Mouse (Mus musculus) bone marrow macrophage, adult 2 months (primary cell): ENCODE results near the gene Cnst. TPM values are rescaled to one million over a fixed set of nuclear protein-coding genes. Genes with fewer than 3 reads are reported as not detected.

Experiments used
- H3K27ac ChIP-seq: 2 replicates; pipeline ENCODE4 v1.5.1; 2012; ENCODE audit warnings: low read depth, low read length; ENCODE audit not compliant: insufficient read depth
- H3K4me1 ChIP-seq: 2 replicates; pipeline ENCODE4 v1.6.1; 2012; ENCODE audit warnings: low read length; ENCODE audit not compliant: control insufficient read depth, insufficient read depth
- H3K4me3 ChIP-seq: 2 replicates; pipeline ENCODE4 v1.5.1; 2012; ENCODE audit warnings: mild to moderate bottlenecking, low read length, moderate library complexity; ENCODE audit not compliant: insufficient read depth
- CTCF ChIP-seq: IDR thresholded peaks from 2 replicates; pipeline ENCODE4 v1.5.1; 2012; ENCODE audit warnings: low read depth, mild to moderate bottlenecking, low read length, moderate library complexity
- POLR2A ChIP-seq: IDR thresholded peaks from 2 replicates; pipeline ENCODE4 v1.6.1; 2012; ENCODE audit warnings: mild to moderate bottlenecking, low read depth, low read length, borderline replicate concordance
- polyA plus RNA-seq: library from polyadenylated mRNA; stranded (reverse); fragments of >200 nt; gene quantifications from 2 replicates; pipeline ENCODE4 v1.2.4, GENCODE M21; 2012; ENCODE audit not compliant: missing spikeins, insufficient read depth, insufficient read length

Cnst gene
- polyA plus RNA-seq, 1 experiment, result 11.9 TPM

- Histone ChIP-seq H3K27ac (no peak overlapping the region), H3K4me3 (no peak overlapping the region), H3K4me1 (peaks cover 12% of the 10 kb centered on the region)
- TF ChIP-seq POLR2A (no peak), CTCF (no peak)
Observed at GRCm38 (mm10) chr1:179591639-179592038, 45.5 kb downstream of the Cnst start.

DNA sequence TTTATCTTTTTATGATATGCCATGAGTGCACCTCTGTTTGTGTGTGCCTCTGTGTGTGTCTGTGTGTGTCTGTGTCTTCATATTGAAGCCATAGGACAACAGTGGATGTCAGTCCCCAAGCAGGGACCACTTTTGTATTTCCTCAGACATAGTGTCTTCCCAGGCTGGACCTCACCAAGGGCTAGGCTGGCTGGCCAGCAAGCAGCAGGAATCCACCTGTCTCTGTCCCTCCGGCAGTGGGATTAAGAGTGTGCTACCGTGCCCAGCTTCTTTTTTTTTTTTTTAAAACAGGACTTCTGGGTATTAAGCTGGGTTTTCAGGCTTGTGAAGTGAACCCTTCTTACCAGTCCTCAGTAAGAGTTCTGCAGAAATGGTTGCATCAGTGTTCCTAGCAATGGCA, 46.0 kb downstream of the Cnst start:
- Histone ChIP-seq H3K4me1 (peaks cover 6% of the 10 kb centered on the region; the same call in 1 of the 2 replicates), H3K27ac (no peak overlapping the region), H3K4me3 (no peak overlapping the region)
- no peak for TF ChIP-seq POLR2A
- no peak for TF ChIP-seq CTCF

GRCm38 (mm10) chr1:179592972-179593371, 46.8 kb downstream of the Cnst start:
- Histone ChIP-seq H3K4me3 (no peak overlapping the region), H3K4me1 (peaks cover 4% of the 10 kb centered on the region; the same call in 1 of the 2 replicates), H3K27ac (no peak overlapping the region)
- TF ChIP-seq POLR2A (no peak), CTCF (no peak; the same call in 1 of the 2 replicates)

- H3K4me1 ChIP-seq, result no peaks in the 10 kb centered on the region
- TF ChIP-seq CTCF (no peak), POLR2A (no peak)
- no peak overlapping the region for H3K4me3 ChIP-seq
- no peak overlapping the region for H3K27ac ChIP-seq
Observed at GRCm38 (mm10) chr1:179598386-179598785, 52.2 kb downstream of the Cnst start.

DNA sequence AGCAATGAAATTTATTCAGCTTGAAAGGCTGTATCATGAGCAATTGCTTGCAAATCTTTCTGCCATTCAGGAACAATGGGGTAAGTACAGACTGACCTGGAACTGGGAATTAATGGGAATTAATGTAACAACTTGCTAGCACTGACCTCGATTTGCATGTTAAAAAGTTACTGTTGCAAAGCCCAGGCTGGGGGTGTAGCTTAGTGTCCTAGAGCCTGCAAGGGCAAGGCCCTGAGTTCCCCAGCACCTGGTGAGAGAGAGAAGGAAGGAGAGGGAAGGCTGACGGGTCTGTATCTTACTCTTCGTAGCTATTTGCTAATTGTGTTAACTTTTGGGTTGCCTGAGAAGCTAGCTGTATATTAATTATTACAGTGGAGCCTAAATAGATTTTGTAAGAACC, 58.4 kb downstream of the Cnst start:
- H3K4me1 ChIP-seq, result no peaks in the 10 kb centered on the region
- H3K4me3 ChIP-seq, result no peak overlapping the region
- TF ChIP-seq CTCF (no peak), POLR2A (no peak)

DNA sequence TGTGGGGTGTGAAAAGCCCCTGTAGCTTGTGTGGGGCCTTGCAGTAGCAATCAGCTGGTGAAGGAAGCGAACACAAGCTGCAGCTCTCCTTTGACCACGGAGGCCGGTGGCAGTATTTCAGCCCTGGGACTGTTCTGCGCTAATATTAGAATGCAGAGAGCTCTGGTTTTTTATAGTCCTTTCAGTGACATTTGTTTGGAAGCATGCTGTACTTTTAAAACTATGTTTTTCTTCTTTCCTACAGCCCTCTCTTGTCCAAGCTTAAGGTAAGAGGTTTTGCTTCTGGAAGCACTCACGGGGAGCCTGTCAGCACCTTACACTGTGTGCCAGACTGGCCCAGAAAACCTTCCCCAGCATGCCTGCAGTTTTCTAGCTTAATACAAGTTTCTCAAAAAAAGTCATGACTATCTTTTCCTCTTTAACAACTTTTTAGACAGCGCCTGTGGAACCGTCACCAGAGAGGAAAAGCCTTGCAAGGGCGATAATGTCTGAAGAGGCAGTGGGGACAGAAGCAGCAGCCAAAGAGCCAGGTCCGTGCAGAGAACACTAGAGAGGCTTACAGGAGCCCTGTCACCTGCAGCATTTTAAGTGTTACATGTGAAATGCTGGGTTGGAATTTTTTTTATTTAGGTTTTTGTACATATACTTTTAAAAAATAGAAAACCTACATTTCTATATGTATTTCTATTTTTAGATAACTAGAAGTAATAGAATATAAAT, 60.0 kb downstream of the Cnst start:
- TF ChIP-seq POLR2A, result no peak
- Histone ChIP-seq H3K27ac (no peak overlapping the region), H3K4me1 (no peaks in the 10 kb centered on the region), H3K4me3 (no peak overlapping the region)

More for the DNA sequence above, 58.4 kb downstream of the Cnst start:
- H3K27ac ChIP-seq, result no peak overlapping the region

DNA sequence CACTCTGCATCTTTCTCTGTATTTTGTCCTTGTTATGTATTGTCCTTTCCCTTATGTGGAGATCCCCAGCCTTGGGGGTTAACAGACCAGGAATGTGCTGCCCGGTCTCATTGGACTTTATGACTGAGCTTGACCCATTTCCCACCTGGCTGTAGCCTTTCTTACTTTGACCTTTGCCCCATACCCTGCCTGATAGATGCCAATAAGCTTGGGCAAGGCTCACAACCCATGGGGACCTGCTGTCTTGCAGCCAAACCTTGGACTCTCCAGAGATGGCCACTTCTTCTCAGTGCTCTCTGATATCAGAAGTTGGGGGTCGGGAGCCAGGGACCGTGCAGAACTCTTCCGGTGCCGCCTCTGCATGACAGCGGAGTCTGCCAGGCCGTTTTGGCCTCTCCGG, 62.4 kb downstream of the Cnst start:
- no peaks in the 10 kb centered on the region for H3K4me1 ChIP-seq
- TF ChIP-seq POLR2A (no peak), CTCF (no peak)
- no peak overlapping the region for H3K27ac ChIP-seq
- no peak overlapping the region for H3K4me3 ChIP-seq

DNA sequence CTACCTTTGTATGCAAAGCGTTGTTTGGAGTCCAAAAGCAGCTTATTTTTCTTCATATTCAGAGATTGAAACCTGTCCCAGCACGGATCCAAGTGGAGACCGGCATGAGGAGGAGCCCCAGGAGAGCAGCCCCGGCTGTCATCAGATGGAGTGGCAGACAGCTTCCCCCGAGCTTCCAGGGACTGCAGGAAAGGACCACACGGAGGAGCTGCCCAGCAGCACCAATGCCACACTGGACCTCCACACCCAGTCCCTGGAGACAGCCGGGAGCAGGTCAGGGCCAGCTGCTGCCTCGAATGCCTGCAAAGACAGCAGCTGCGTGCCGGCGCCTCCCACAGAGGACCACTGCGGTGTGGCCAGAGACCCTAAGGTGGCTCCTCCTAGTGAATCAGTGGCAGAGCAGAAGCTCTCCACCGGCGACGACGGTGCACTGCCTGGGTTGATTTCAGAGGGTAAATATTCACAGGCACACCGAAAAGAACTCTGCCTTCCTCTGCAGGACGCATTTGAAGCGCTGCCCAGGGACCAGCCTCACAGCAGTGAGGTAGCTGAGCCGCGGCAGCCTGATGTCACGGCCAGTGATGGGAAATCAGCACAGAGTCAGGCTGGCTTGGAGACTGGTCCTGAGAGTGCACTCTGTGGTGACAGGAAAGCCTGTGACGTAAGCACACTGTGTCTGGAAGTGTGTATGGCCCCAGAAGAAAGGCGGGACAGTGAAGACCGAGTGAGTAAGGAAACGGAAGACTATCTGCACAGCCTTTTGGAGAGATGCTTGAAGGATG, 63.7 kb downstream of the Cnst start:
- Histone ChIP-seq H3K27ac (no peak overlapping the region), H3K4me3 (no peak overlapping the region), H3K4me1 (no peaks in the 10 kb centered on the region)
- TF ChIP-seq CTCF, result no peak
- no peak for TF ChIP-seq POLR2A

GRCm38 (mm10) chr1:179611182-179611581, 65.0 kb downstream of the Cnst start:
- no peak overlapping the region for H3K27ac ChIP-seq
- TF ChIP-seq CTCF (no peak), POLR2A (no peak)
- H3K4me3 ChIP-seq, result no peak overlapping the region
- no peaks in the 10 kb centered on the region for H3K4me1 ChIP-seq

DNA sequence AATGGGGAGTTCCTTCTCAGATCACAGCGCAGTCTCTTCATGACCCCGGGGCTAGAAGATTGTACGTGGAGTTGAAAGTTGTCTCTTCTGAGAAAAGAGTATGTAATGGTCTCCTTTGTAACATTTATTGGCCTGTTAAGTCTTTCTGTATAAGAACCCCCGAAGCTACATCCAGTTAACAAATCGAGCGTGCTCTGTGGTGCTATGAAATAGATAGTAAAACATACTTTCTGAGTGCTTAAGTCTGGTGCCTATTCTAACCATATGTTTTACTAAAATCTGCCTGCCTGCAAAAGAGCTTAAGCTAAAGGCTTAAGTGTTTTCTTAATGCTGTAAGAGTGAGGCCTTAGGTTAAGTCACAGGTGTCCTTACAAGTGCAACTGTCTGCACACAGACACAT, 66.2 kb downstream of the Cnst start:
- Histone ChIP-seq H3K4me3 (no peak overlapping the region), H3K4me1 (no peaks in the 10 kb centered on the region), H3K27ac (no peak overlapping the region)
- no peak for TF ChIP-seq POLR2A
- TF ChIP-seq CTCF, result no peak

- H3K4me3 ChIP-seq, result no peak overlapping the region
- H3K27ac ChIP-seq, result no peak overlapping the region
- TF ChIP-seq CTCF (no peak), POLR2A (no peak)
- H3K4me1 ChIP-seq, result no peaks in the 10 kb centered on the region
Observed at GRCm38 (mm10) chr1:179612986-179613505, 66.9 kb downstream of the Cnst start.
